ENCODE assay signal across 23 mouse cellular contexts in the genomic region with DNA sequence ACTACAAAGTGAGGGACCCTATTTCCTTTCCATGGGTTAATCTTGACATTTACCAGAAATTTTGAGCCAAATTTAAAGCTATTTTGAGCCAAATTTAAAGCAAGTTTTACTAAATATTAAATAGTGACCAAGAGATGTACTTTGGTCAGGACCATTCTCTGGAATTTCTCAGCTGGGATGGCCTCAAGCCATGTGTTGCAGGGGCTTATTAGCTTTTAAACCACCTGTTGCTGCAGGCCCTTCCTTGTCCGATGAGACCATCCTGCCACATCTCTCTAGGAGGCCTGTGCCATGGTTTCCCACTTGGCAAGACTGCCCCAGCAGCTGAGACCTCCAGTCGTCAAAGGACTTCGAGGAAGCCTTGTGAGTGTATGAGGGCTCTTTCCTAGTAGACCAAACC. TPM values are rescaled to one million over a fixed set of nuclear protein-coding genes. Genes with fewer than 3 reads are reported as not detected.
DNase-seq lines count a peak whose midpoint lies in the region; ATAC-seq and TF ChIP-seq lines count a peak whose summit lies in the region.
"Had no signal": no experiment of that assay in that cellular context is flagged by ENCODE, and none has a peak within 500 bp of the region (broad histone marks: within the 10 kb centered on the region; RNA-seq: fewer than 3 reads in every experiment).

No protein-coding gene starts in this region.

- no peaks in the 10 kb centered on the region for H3K79me2 ChIP-seq in MEL (ENCODE audit: control insufficient read depth, insufficient read depth, low read length, poor library complexity)

- no peak overlapping the region for H3K9ac ChIP-seq in kidney, embryonic 14.5 days (ENCODE audit: low read depth, low read length)
- no peak overlapping the region for H3K9ac ChIP-seq in liver, embryonic 13.5 days
- no peak overlapping the region for H3K9ac ChIP-seq in liver, embryonic 12.5 days
- no peak overlapping the region for H3K9ac ChIP-seq in MEL (ENCODE audit: control insufficient read depth, low read depth, low read length, poor library complexity, severe bottlenecking)

- no peak overlapping the region for H3K4me3 ChIP-seq in kidney, adult 2 months (ENCODE audit: insufficient read depth, low read depth, low read length)
- H3K4me3 ChIP-seq in kidney, embryonic 14.5 days (ENCODE audit: low read length), result no peak overlapping the region
- H3K4me3 ChIP-seq in liver, embryonic 13.5 days (replicated peaks), result no peak overlapping the region
- H3K4me3 ChIP-seq in liver, embryonic 12.5 days, result no peak overlapping the region
- no peak overlapping the region for H3K4me3 ChIP-seq in MEL (ENCODE audit: control insufficient read depth in 1 of 2, insufficient read depth in 1 of 2, low read depth in 2 of 2, low read length in 2 of 2)
- H3K4me3 ChIP-seq in heart, embryonic 10.5 days, result no peak overlapping the region

- H3K27me3 ChIP-seq in kidney, adult 2 months (replicated peaks; ENCODE audit: control insufficient read depth, insufficient read depth, low read length), result no peaks in the 10 kb centered on the region
- H3K27me3 ChIP-seq in kidney, embryonic 14.5 days (ENCODE audit: control insufficient read depth, insufficient read depth, low read length), result no peaks in the 10 kb centered on the region
- no peaks in the 10 kb centered on the region for H3K27me3 ChIP-seq in liver, embryonic 13.5 days
- H3K27me3 ChIP-seq in liver, embryonic 12.5 days (replicated peaks), result no peaks in the 10 kb centered on the region
- no peaks in the 10 kb centered on the region for H3K27me3 ChIP-seq in MEL (ENCODE audit: control insufficient read depth in 1 of 2, insufficient read depth in 2 of 2, low read length in 2 of 2)
- no peaks in the 10 kb centered on the region for H3K27me3 ChIP-seq in heart, embryonic 10.5 days (ENCODE audit: insufficient read depth, poor library complexity, severe bottlenecking)
- H3K27me3 ChIP-seq: CH12.LX, Patski had no signal

- TF ChIP-seq POLR2A in kidney, adult 2 months (IDR thresholded peaks at IDR 0.05; ENCODE audit: low read depth, low read length), result no peak
- TF ChIP-seq POLR2A in MEL (IDR thresholded peaks at IDR 0.05; ENCODE audit: control insufficient read depth in 1 of 2, insufficient read depth in 1 of 2, low read depth in 1 of 2, low read length in 2 of 2, poor library complexity in 1 of 2), result no peak

- peaks cover 12% of the 10 kb centered on the region; the same call in 1 of the 2 replicates for H3K4me1 ChIP-seq in kidney, adult 2 months (ENCODE audit: control insufficient read depth, insufficient read depth, low read length)
- H3K4me1 ChIP-seq in kidney, embryonic 14.5 days (ENCODE audit: control insufficient read depth, insufficient read depth, low read length), result no peaks in the 10 kb centered on the region
- peaks cover 58% of the 10 kb centered on the region for H3K4me1 ChIP-seq in liver, embryonic 13.5 days (replicated peaks)
- peaks cover 35% of the 10 kb centered on the region for H3K4me1 ChIP-seq in liver, embryonic 12.5 days
- H3K4me1 ChIP-seq in MEL (ENCODE audit: control insufficient read depth in 1 of 2, insufficient read depth in 2 of 2, low read length in 2 of 2), result peaks cover 12 to 26% of the 10 kb centered on the region in 2 experiments
- peaks cover 7% of the 10 kb centered on the region for H3K4me1 ChIP-seq in heart, embryonic 10.5 days

- TF ChIP-seq EP300 in MEL (IDR thresholded peaks at IDR 0.05; ENCODE audit: low read depth in 1 of 2, low read length in 2 of 2), result no peak

- no peaks in the 10 kb centered on the region for H3K36me3 ChIP-seq in kidney, adult 2 months (ENCODE audit: control insufficient read depth, insufficient read depth, low read length)
- H3K36me3 ChIP-seq in kidney, embryonic 14.5 days (ENCODE audit: control insufficient read depth, insufficient read depth, low read length), result no peaks in the 10 kb centered on the region
- H3K36me3 ChIP-seq in liver, embryonic 13.5 days, result no peaks in the 10 kb centered on the region
- no peaks in the 10 kb centered on the region for H3K36me3 ChIP-seq in liver, embryonic 12.5 days
- H3K36me3 ChIP-seq in MEL (ENCODE audit: control insufficient read depth in 1 of 2, insufficient read depth in 2 of 2, low read length in 2 of 2), result peaks cover 0 to 19% of the 10 kb centered on the region in 2 experiments; a peak in 2 of 4 replicates
- H3K36me3 ChIP-seq in heart, embryonic 10.5 days, result no peaks in the 10 kb centered on the region
- H3K36me3 ChIP-seq: G1E had no signal

- no peaks in the 10 kb centered on the region for H3K9me3 ChIP-seq in kidney, embryonic 14.5 days (ENCODE audit: control insufficient read depth, low read length)
- H3K9me3 ChIP-seq in liver, embryonic 13.5 days (replicated peaks), result no peaks in the 10 kb centered on the region
- no peaks in the 10 kb centered on the region for H3K9me3 ChIP-seq in liver, embryonic 12.5 days (replicated peaks)
- H3K9me3 ChIP-seq in MEL (replicated peaks; ENCODE audit: insufficient read depth, low read length), result no peaks in the 10 kb centered on the region
- H3K9me3 ChIP-seq in heart, embryonic 10.5 days, result no peaks in the 10 kb centered on the region
- H3K9me3 ChIP-seq: G1E had no signal

- DNase-seq in kidney, adult 2 months, result peak; percentile 56
- no peak for DNase-seq in kidney, postnatal 4 days
- DNase-seq in kidney, adult 9 months, result peak; percentile 56
- DNase-seq in liver, embryonic 13.5 days, result no peak
- no peak for DNase-seq in MEL (ENCODE audit: low read depth, low spot score)
- no peak for DNase-seq in heart, embryonic 10.5 days (ENCODE audit: low spot score)
- DNase-seq: adrenal gland, adult 2 months; adrenal gland, adult 8-10 months; adrenal gland, postnatal 10 days; adrenal gland, postnatal 14 days; adrenal gland, postnatal 25 days; adrenal gland, postnatal 36 days; B cell, adult 2 months; cerebellum, adult 11 months; cerebellum, adult 11-12 months; cerebellum, adult 18-20 months had no signal

- no peak overlapping the region for H3K4me2 ChIP-seq in kidney, embryonic 14.5 days (replicated peaks; ENCODE audit: low read depth, low read length)
- H3K4me2 ChIP-seq in liver, embryonic 13.5 days, result no peak overlapping the region
- H3K4me2 ChIP-seq in liver, embryonic 12.5 days, result no peak overlapping the region

- WGBS in kidney, adult 2 months, result 71% methylated on average over 3 of the region's 3 CpGs
- whole genome bisulfite sequencing in kidney, embryonic 14.5 days, result 80% methylated on average over 3 of the region's 3 CpGs
- 75% methylated on average over 3 of the region's 3 CpGs for WGBS in liver, embryonic 13.5 days (ENCODE audit: insufficient replicate concordance)
- WGBS in liver, embryonic 12.5 days (ENCODE audit: insufficient replicate concordance), result 79% methylated on average over 3 of the region's 3 CpGs
- WGBS in heart, embryonic 10.5 days, result 83% methylated on average over 3 of the region's 3 CpGs

- ATAC-seq in kidney, embryonic 14.5 days (ENCODE audit: low FRiP score, low TSS enrichment), result no peak
- no peak for ATAC-seq in liver, embryonic 13.5 days (ENCODE audit: low read depth)
- ATAC-seq in liver, embryonic 12.5 days, result no peak
- ATAC-seq: activated CD4-positive, CD25-positive, alpha-beta regulatory T cell, adult 4 months; CD4-positive, CD25-positive, alpha-beta regulatory T cell, adult 4 months; Patski had no signal

- TF ChIP-seq RAD21 in MEL (IDR thresholded peaks at IDR 0.05; ENCODE audit: low read depth, low read length), result no peak

- H3K27ac ChIP-seq in kidney, adult 2 months (ENCODE audit: insufficient read depth, low read depth, low read length), result no peak overlapping the region
- no peak overlapping the region for H3K27ac ChIP-seq in kidney, embryonic 14.5 days (ENCODE audit: low read depth, low read length)
- peak overlapping the region; percentile 65; the same call in 1 of the 2 replicates for H3K27ac ChIP-seq in liver, embryonic 13.5 days
- H3K27ac ChIP-seq in liver, embryonic 12.5 days, result no peak overlapping the region
- H3K27ac ChIP-seq in MEL (ENCODE audit: control insufficient read depth, low read depth, low read length), result peak overlapping the region; percentile 16; the same call in 1 of the 2 replicates
- H3K27ac ChIP-seq in heart, embryonic 10.5 days, result no peak overlapping the region

- no peak for TF ChIP-seq CTCF in kidney, adult 2 months (conservative IDR thresholded peaks at IDR 0.05; ENCODE audit: insufficient read depth, insufficient read length, low read depth, low read length)
- no peak for TF ChIP-seq CTCF in MEL (IDR thresholded peaks at IDR 0.05 in 2 of 3, conservative IDR thresholded peaks at IDR 0.05 in 1 of 3; ENCODE audit: control insufficient read depth in 1 of 3, insufficient read depth in 1 of 3, low read depth in 2 of 3, low read length in 3 of 3, poor library complexity in 1 of 3, severe bottlenecking in 1 of 3)

TF ChIP-seq in MEL, 35 proteins besides CTCF, POLR2A, EP300 and RAD21 (continues in another document):
- TF ChIP-seq NRF1 (IDR thresholded peaks at IDR 0.05; ENCODE audit: insufficient read depth, low read depth, low read length, poor library complexity, severe bottlenecking), result no peak
- no peak for TF ChIP-seq MXI1 (IDR thresholded peaks at IDR 0.05; ENCODE audit: low read depth, low read length)
- TF ChIP-seq ZC3H11A (IDR thresholded peaks at IDR 0.05; ENCODE audit: low read depth, low read length), result no peak
- no peak for TF ChIP-seq MEF2A (IDR thresholded peaks at IDR 0.05; ENCODE audit: extremely low read depth, insufficient replicate concordance, low read depth, low read length, poor library complexity, severe bottlenecking)
- no peak for TF ChIP-seq MAX (IDR thresholded peaks at IDR 0.05; ENCODE audit: low read length)
- no peak for TF ChIP-seq CHD2 (IDR thresholded peaks at IDR 0.05; ENCODE audit: low read length)
- TF ChIP-seq BHLHE40 (IDR thresholded peaks at IDR 0.05; ENCODE audit: borderline replicate concordance, low read depth, low read length), result no peak
- TF ChIP-seq GATA1 (IDR thresholded peaks at IDR 0.05; ENCODE audit: low read depth, low read length), result no peak
- no peak for TF ChIP-seq ZKSCAN1 (IDR thresholded peaks at IDR 0.05; ENCODE audit: low read depth, low read length)
- no peak for TF ChIP-seq POLR2AphosphoS5 (IDR thresholded peaks at IDR 0.05; ENCODE audit: borderline replicate concordance, low read depth, low read length)
- no peak for TF ChIP-seq MYC (IDR thresholded peaks at IDR 0.05; ENCODE audit: low read depth, low read length)
- no peak for TF ChIP-seq MYB (IDR thresholded peaks at IDR 0.05; ENCODE audit: low read depth, low read length)
- TF ChIP-seq POLR2AphosphoS2 (IDR thresholded peaks at IDR 0.05; ENCODE audit: low read length), result no peak

RNA-seq across cellular contexts. Expression of gene Odc1, which starts 15.4 kb away (rescaled TPM):
- polyA plus RNA-seq in kidney, adult 2 months (2012; rRNA removed), result 373 and 427 TPM in 2 replicates
- polyA plus RNA-seq in kidney, embryonic 14.5 days (2014; fragmentation: Nextera tagmentation; extraction: Ambion mirVana), result 236 and 296 TPM in 2 replicates
- polyA plus RNA-seq in liver, embryonic 13.5 days (2015; fragmentation: Nextera tagmentation; extraction: Ambion mirVana), result 465 and 535 TPM in 2 replicates
- polyA plus RNA-seq in liver, embryonic 12.5 days (2016; fragmentation: Nextera tagmentation; extraction: Ambion mirVana), result 587 and 597 TPM in 2 replicates
- 591 and 677 TPM in 2 replicates for total RNA-seq in MEL (2012; rRNA removed)
- 100 to 1,000 TPM; 639 to 720 TPM for polyA plus RNA-seq in MEL (2012; ENCODE audit: insufficient read depth in 1 of 2, insufficient read length in 2 of 2, low read depth in 1 of 2, low replicate concordance in 2 of 2, missing spikeins in 1 of 2)
- polyA plus RNA-seq in heart, embryonic 10.5 days (2016; fragmentation: Nextera tagmentation; extraction: Ambion mirVana), result 173 and 235 TPM in 2 replicates

Comparison
In these comparisons a context has a peak if more than half of its experiments do, and no peak if none do; other contexts are left out.
1. DNase-seq: peak in kidney, adult 2 months (single experiment) and kidney, adult 9 months (single experiment); none in kidney, postnatal 4 days (0 of 2), liver, embryonic 13.5 days (single experiment), MEL (single experiment) and heart, embryonic 10.5 days (single experiment).
2. H3K27ac ChIP-seq: peak in liver, embryonic 13.5 days (single experiment) and MEL (single experiment); none in kidney, adult 2 months (single experiment), kidney, embryonic 14.5 days (single experiment), liver, embryonic 12.5 days (single experiment) and heart, embryonic 10.5 days (single experiment).